Mouse (Mus musculus) G1E-ER4 (cell line): ENCODE measurements around the gene Ak7. TPM values are rescaled to one million over a fixed set of nuclear protein-coding genes. Genes with fewer than 3 reads are reported as not detected.

Experiments used
- GATA1 ChIP-seq: IDR thresholded peaks from one replicate; pipeline ENCODE4 v1.8.0; 2012; ENCODE audit warnings: low read length, inconsistent platforms
- polyA plus RNA-seq: library from polyadenylated mRNA; stranded (reverse); fragments of >175 nt; gene quantifications from 2 replicates; pipeline ENCODE4 v1.2.3, GENCODE M21; 2012

The Ak7 gene
- polyA plus RNA-seq, 1 experiment = 0.05 TPM

DNA sequence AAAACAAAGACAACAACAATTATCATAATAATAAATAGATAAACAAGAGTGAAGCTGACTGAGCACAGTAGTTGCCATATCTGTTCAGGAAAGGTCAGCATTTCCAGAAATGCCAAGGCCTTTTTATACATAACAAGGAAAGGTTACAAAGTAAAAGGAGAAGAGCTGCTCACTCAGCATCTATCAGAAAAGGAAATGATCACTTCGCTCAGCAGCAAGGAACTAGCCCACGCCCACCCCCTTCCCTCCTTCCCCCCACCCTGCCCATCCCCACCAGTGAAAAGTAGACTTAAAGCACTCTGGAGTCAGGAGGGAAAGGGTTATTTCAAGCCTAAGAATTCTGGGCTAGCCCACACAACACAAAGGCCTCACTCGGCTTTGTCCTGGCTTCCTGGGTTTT, 14.4 kb downstream of the Ak7 start:
- TF ChIP-seq GATA1 = no peak

DNA sequence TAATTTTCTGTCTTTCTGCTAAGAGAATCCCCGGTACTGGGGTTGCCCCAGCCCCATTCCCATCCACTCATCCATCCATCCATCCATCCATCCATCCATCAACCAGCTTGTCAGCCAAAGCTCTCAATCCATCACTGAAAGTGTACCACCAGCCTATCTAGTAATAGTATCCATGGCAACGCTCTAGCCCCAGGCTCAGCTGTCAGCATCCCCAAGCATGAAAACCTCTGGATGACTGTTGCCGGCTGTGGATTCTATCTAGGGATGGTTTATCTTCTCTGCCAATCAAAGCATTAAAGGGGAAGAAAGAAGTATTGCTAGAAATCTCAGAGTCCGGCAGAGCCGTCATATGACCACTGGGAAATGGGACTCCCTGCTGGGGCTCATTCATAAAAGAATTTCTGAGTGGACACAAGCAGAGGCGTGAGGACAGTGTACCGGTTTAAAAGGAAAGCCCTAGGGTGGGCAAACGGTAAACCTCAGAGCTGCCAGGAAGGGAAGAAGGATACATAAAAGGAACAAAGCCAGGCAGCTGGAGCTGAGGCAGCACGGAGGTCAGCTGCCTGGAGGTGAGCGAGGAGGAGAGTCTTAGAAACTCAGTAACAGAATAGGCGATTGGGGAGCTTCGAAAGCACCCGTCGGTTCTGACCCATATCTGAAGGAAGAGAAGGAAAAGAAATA, 15.8 kb downstream of the Ak7 start:
- TF ChIP-seq GATA1 = no peak

DNA sequence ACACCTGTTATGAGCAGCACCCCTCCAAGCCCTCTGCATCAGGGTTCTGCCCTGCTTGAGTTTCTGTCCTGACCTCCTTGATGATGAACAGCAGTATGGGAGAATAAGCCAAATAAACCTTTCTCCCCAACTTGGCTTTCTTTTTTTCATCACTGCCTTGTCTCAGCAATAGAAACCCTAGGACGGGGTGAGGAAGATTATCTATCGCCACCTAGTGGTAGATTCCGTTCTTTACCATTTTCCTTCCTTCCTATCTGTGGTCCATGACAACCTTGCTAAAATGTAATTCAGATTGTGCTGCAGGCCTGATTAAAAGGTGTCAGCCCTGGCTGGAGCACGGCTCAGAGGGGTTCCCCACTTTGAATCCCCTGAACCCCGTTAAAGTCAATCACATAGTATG, 16.9 kb downstream of the Ak7 start:
- TF ChIP-seq GATA1 = no peak

GRCm38 (mm10) chr12:105724616-105725015, 18.8 kb downstream of the Ak7 start:
- no peak for TF ChIP-seq GATA1

GRCm38 (mm10) chr12:105725736-105726135, 20.0 kb downstream of the Ak7 start:
- TF ChIP-seq GATA1 = no peak

DNA sequence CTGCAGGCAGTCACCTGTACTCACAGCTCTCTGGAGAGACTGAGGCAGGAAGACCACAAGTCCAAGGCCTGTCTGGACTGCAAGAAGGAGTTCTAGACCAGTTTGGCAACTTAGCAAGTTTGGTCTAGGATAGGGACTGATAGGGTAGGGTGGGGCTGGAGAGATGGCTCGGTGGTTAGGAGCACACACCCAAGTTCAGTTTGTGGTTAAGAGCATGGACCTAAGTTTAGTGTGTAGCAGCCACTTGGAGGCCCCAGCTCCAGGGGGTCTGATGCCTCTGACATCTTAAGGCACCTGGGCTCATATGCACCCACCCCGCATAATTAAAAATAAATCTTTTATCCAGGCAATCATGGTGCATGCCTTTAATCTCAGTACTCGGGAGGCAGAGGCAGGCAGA, 21.5 kb downstream of the Ak7 start:
- no peak for TF ChIP-seq GATA1

- TF ChIP-seq GATA1 = no peak
Observed at GRCm38 (mm10) chr12:105727964-105728363, 22.2 kb downstream of the Ak7 start.

- no peak for TF ChIP-seq GATA1
Observed at GRCm38 (mm10) chr12:105730851-105731460, 25.2 kb downstream of the Ak7 start.

DNA sequence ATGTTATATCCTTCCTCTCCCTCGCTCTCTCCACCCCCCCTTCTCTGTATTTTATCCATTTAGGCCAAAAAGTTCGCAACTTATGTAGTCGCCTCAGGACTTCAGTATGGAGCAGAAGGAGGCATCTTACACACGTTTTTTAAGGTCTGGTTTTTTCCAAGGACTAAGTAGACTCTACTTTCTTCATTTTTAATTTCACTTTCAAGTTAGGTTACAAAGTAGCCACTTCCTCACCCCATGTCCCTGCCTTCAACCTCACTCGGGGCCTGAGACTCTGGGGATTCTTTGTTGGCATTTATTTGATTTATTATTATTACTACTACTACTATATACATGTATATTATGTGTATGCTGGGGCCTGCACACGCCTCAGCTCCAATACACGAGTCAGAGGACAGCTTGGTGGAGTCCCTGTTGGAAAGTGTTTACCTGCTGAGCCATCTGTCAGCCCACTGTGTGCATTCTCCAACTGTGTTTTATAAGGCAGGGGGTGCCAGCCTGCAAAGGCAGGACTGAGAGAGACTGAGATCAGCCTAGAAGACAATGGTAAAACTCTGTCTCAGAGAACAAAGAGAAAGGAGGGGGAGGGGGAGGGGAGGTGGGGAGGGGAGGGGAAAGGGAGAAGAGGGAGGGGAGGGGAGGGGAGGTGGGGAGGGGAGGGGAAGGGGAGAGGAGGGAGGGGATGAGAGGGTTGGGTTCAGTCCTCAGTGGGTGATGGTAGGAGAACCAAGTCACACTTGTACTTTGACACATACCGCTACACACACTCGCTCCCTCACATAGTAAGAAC, 27.8 kb downstream of the Ak7 start:
- no peak for TF ChIP-seq GATA1

GRCm38 (mm10) chr12:105735226-105735888, 29.6 kb downstream of the Ak7 start:
- TF ChIP-seq GATA1 = no peak

- no peak for TF ChIP-seq GATA1
Observed at GRCm38 (mm10) chr12:105735889-105736251, 30.1 kb downstream of the Ak7 start.

DNA sequence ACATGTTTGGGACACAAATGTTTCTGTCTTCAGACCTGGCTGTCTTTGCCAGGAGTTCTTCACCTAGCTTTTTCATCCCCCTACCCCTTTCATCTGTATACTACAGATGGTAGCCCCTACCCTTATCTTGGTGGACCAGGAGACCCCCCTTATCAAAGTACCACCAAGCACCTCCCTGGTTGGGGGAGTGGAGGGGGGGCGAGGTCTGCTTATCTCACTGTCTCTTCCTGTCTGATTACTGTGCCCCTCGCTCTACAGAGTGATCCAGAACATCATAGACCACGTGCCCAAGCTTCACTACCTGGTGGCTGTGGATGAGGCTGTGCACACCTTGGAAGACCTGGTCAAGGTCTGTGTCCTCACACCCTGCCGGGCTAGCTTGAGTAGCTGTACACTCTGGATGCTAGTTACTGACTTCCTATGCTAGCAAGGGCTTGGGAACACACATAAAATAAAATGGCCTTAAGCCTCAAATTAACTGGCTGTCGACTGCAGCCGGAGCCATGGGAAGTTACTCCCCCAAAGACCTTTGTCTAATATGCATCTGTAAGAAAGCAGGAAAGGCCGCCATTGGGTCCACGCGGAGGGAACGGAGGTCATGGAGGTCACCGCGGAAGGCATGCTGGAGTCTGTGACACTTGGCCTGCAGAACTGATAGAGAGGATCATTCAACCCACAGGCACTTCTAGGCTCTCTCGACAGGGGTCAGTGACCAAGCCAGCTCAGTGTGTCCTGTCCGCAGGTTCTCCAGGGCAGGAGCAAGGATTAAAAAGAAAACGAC, 32.7 kb downstream of the Ak7 start:
- TF ChIP-seq GATA1 = no peak

DNA sequence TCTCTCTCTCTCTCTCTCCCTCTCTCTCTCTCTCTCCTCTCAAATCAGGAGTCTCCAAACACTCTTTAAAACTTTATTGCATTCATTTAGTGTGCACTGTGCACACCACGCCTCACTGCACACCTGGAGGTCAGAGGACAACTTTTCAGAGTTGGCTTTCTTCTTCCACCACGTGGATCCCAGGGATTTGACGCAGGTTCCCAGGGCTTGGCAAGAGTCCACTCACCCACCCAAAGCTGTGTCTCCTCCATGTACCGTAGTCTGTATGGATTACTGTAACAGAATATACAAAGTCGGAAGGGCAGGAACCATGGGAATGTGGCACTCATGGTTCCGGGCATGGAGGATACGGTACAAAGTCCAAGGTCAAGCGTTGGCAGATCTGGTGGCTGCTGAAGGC, 33.9 kb downstream of the Ak7 start:
- no peak for TF ChIP-seq GATA1

DNA sequence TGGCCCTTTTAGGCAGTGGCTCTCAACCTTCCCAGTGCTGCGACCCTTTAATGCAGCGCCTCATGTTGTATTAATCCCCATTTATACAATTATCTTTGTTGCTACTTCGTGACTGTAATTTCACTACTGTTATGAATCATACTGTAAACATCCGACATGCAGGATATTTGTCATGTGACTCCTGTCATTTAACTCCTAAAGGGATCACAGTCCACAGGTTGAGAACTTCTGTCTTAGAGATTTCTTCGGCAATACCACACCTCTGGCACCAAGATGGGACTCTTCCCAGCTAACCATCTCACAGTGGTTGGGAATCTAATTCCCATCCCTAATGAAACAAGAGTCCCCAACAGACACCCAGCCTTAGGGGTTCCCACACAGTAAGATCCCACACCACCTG, 42.3 kb downstream of the Ak7 start:
- TF ChIP-seq GATA1 = no peak

- TF ChIP-seq GATA1 = no peak
Observed at GRCm38 (mm10) chr12:105753813-105754212, 48.0 kb downstream of the Ak7 start.
